Mouse (Mus musculus) heart, embryonic 14.5 days (tissue): ENCODE data around the gene Med15. TPM values are rescaled to one million over a fixed set of nuclear protein-coding genes. Genes with fewer than 3 reads are reported as not detected.
"Not testable (repeated sequence)": the region's sequence is repeated elsewhere in the genome, so short reads cannot be mapped to it uniquely, and the experiment has no call there.

Experiments used
- ATAC-seq: fragments of 200-750 bp; cut with Nextera tagmentation; 2 replicates; pipeline ENCODE4 v1.8.0; 2017; ENCODE audit warnings: low read depth, moderate TSS enrichment; ENCODE audit not compliant: insufficient number of reproducible peaks, insufficient read depth, low FRiP score
- H3K27ac ChIP-seq, 2 experiments: fragments of 200-500 bp in 1 of 2; fragments of 300-500 bp in 1 of 2; sonication (generic) in 1 of 2; replicated peaks in 1 of 2; 2 replicates each; pipeline ENCODE4 v1.5.1; 2012 to 2014; ENCODE audit warnings: low read depth in 2 of 2, low read length in 2 of 2, control low read depth in 1 of 2, mild to moderate bottlenecking in 1 of 2, mixed read lengths in 1 of 2; ENCODE audit not compliant: control insufficient read depth in 1 of 2, insufficient read depth in 1 of 2
- H3K27me3 ChIP-seq: fragments of 300-500 bp; sonication (generic); 2 replicates; pipeline ENCODE4 v1.6.1; 2014; ENCODE audit warnings: mild to moderate bottlenecking, low read length, control low read depth; ENCODE audit not compliant: control insufficient read depth, insufficient read depth
- H3K36me3 ChIP-seq: fragments of 300-500 bp; sonication (generic); 2 replicates; pipeline ENCODE4 v1.6.1; 2014; ENCODE audit warnings: mild to moderate bottlenecking, control low read depth, low read length, mixed read lengths; ENCODE audit not compliant: control insufficient read depth, insufficient read depth
- H3K4me1 ChIP-seq, 2 experiments: fragments of 200-500 bp in 1 of 2; fragments of 300-500 bp in 1 of 2; sonication (generic) in 1 of 2; 2 replicates each; pipeline ENCODE4 v1.6.1; 2012 to 2014; ENCODE audit warnings: low read length in 2 of 2, control low read depth in 1 of 2, mixed read lengths in 1 of 2; ENCODE audit not compliant: control insufficient read depth in 2 of 2, insufficient read depth in 2 of 2
- H3K4me2 ChIP-seq: fragments of 300-500 bp; sonication (generic); 2 replicates; pipeline ENCODE4 v1.6.1; 2014; ENCODE audit warnings: mild to moderate bottlenecking, low read length
- H3K4me3 ChIP-seq, 2 experiments: fragments of 200-500 bp in 1 of 2; fragments of 300-500 bp in 1 of 2; sonication (generic) in 1 of 2; 2 replicates each; pipeline ENCODE4 v1.5.1; 2012 to 2014; ENCODE audit warnings: low read length in 2 of 2, mild to moderate bottlenecking in 2 of 2, control low read depth in 1 of 2, low read depth in 1 of 2, moderate library complexity in 1 of 2; ENCODE audit not compliant: control insufficient read depth in 1 of 2, insufficient read depth in 1 of 2
- H3K9ac ChIP-seq: fragments of 300-500 bp; sonication (generic); 2 replicates; pipeline ENCODE4 v1.6.1; 2014; ENCODE audit warnings: mild to moderate bottlenecking, low read length
- H3K9me3 ChIP-seq: fragments of 300-500 bp; sonication (generic); 2 replicates; pipeline ENCODE4 v1.6.1; 2016; ENCODE audit warnings: low read length, control low read depth; ENCODE audit not compliant: control insufficient read depth
- WGBS: fragments of 180-500 bp; shearing (Covaris S2); extraction: QIAGEN DNeasy Blood & Tissue Kit; methylation state at CpG from one replicate; pipeline ENCODE4 v1.1.7; 2014; 5-methylcytosine and 5-hydroxymethylcytosine counted together
- polyA plus RNA-seq: library from polyadenylated mRNA; unstranded; fragments of >200 nt; fragmentation: Nextera tagmentation; extraction: Ambion mirVana; gene quantifications from 2 replicates; pipeline ENCODE4 v1.2.1, GENCODE M21; 2014

Gene Med15
- polyA plus RNA-seq, 1 experiment from 2014 or later, result 31.6 TPM

DNA sequence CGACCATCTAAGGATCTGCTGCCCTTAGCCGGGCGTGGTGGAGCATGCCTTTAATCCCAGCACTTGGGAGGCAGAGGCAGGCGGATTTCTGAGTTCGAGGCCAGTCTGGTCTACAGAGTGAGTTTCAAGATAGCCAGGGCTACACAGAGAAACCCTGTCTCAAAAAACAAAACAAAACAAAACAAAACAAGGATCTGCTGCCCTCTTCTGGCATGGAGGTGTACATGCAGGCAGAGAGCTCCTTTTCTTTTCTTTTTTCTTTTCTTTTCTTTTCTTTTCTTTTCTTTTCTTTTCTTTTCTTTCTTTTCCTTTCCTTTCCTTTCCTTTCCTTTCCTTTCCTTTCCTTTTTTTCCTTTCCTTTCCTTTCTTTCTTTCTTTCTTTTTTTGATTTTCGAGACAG, 118.0 kb downstream of the Med15 start:
- not testable (repeated sequence) for H3K9me3 ChIP-seq, H3K4me3 ChIP-seq, H3K9ac ChIP-seq, H3K36me3 ChIP-seq, H3K27ac ChIP-seq, H3K4me1 ChIP-seq, H3K27me3 ChIP-seq, ATAC-seq, H3K4me2 ChIP-seq
- WGBS, result 86% methylated on average over 6 of the region's 6 CpGs

DNA sequence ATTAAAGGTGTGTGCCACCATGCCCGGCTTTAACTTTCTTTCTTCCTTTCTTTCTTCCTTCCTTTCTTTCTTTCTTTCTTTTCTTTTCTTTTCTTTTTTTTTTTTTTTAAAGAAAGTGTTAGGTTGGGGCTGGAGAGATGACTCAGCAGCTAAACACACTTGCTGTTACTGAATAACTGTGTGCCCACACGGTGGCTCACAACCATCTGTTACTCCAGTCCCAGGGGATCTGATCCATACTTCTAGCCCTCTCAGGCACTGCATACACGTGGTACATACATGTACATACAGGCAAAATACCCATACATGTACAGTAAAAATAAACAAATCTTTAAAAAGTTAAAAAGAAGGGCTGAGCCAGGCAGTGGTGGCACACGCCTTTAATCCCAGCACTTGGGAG, 121.3 kb downstream of the Med15 start:
- Histone ChIP-seq H3K36me3 (no peaks in the 10 kb centered on the region), H3K9ac (no peak overlapping the region), H3K4me2 (no peak overlapping the region), H3K4me3 (no peak overlapping the region), H3K4me1 (no peaks in the 10 kb centered on the region), H3K27me3 (no peaks in the 10 kb centered on the region), H3K9me3 (no peaks in the 10 kb centered on the region), H3K27ac (no peak overlapping the region)
- ATAC-seq, result no peak
- WGBS, result 62% methylated on average over 4 of the region's 4 CpGs

DNA sequence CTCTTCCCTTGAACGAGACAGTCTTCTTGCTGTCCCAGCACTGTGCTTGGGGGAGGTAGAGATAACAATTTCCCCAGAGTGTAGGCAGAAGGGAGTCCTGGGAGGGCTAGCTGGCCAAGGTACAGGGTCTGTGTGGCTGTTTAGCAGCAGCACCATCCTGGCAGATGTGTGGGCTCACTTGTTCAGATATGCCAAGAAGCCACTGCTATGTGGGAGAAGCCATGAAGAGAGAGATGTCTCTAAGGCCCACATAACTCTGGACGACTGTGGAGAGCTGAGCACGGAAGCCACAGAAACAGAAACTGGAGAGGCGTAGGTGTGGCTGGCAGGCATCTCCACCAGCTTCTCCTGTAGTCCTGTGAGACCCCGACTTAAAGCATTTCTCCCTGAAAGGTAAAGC, 127.0 kb downstream of the Med15 start:
- 57% methylated on average over 5 of the region's 5 CpGs for WGBS
- no peak overlapping the region for H3K27ac ChIP-seq
- no peak overlapping the region for H3K4me3 ChIP-seq
- H3K9ac ChIP-seq, result no peak overlapping the region
- H3K27me3 ChIP-seq, result no peaks in the 10 kb centered on the region
- no peaks in the 10 kb centered on the region for H3K9me3 ChIP-seq
- no peak overlapping the region for H3K4me2 ChIP-seq
- no peaks in the 10 kb centered on the region for H3K4me1 ChIP-seq
- no peaks in the 10 kb centered on the region for H3K36me3 ChIP-seq
- ATAC-seq, result no peak

DNA sequence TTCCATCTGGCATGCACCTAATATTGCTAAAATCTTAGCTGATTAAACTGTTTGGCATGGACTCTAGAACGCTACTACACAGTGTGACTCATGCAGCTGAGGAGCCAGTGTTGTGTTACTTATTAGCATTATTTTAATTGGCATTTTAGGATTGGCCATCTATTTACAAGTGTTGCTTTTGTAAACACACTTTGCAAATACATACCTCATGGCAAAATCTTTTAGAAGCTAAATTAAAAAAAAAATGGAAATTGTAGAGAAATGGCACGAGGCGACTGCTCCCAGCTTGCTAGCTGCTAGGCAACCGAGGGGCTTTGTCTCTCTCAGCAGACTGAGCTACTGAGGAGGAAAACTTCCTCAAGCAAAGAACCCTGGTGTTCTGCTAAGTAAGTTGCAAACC, 127.8 kb downstream of the Med15 start:
- no peak overlapping the region for H3K27ac ChIP-seq
- H3K27me3 ChIP-seq, result no peaks in the 10 kb centered on the region
- no peak overlapping the region for H3K4me2 ChIP-seq
- no peaks in the 10 kb centered on the region for H3K36me3 ChIP-seq
- H3K4me1 ChIP-seq, result no peaks in the 10 kb centered on the region
- no peaks in the 10 kb centered on the region for H3K9me3 ChIP-seq
- ATAC-seq, result no peak
- no peak overlapping the region for H3K4me3 ChIP-seq
- 62% methylated on average over 4 of the region's 4 CpGs for WGBS
- H3K9ac ChIP-seq, result no peak overlapping the region

Other genes with a start within 250 kb of the Med15 start
- 0.89 and 1.6 TPM in 2 replicates for gene Aifm3, start 243.3 kb downstream of the Med15 start, polyA plus RNA-seq
- gene Lztr1, start 224.2 kb downstream of the Med15 start, polyA plus RNA-seq, result 47.8 and 48.6 TPM in 2 replicates
- 26.2 and 27.1 TPM in 2 replicates for gene Thap7, start 201.8 kb downstream of the Med15 start, polyA plus RNA-seq
- gene Lrrc74b, start 171.6 kb downstream of the Med15 start, polyA plus RNA-seq, result 0.20 and 0.22 TPM in 2 replicates
- 0.65 and 0.67 TPM in 2 replicates for gene P2rx6, start 171.0 kb downstream of the Med15 start, polyA plus RNA-seq
- gene Slc7a4, start 149.7 kb downstream of the Med15 start, polyA plus RNA-seq, result 10.9 and 12.8 TPM in 2 replicates
- 22.7 and 23.7 TPM in 2 replicates for gene Smpd4, start 113.5 kb downstream of the Med15 start, polyA plus RNA-seq
- 2.9 and 4.5 TPM in 2 replicates for gene Ccdc74a, start 86.4 kb downstream of the Med15 start, polyA plus RNA-seq
- 42.0 and 43.6 TPM in 2 replicates for gene Klhl22, start 26.7 kb upstream of the Med15 start, polyA plus RNA-seq
- 7.9 and 11.1 TPM in 2 replicates for gene Scarf2, start 64.4 kb upstream of the Med15 start, polyA plus RNA-seq
- gene B830017H08Rik, start 100.2 kb upstream of the Med15 start, polyA plus RNA-seq, result not detected in 2 replicates
- gene Car15, start 105.5 kb upstream of the Med15 start, polyA plus RNA-seq, result 1.0 and 1.3 TPM in 2 replicates
- 0.39 TPM in 1 of 2 replicates, not detected in the other for gene Gm20518, start 158.8 kb upstream of the Med15 start, polyA plus RNA-seq
- gene Tssk1, start 161.3 kb upstream of the Med15 start, polyA plus RNA-seq, result not detected in 2 replicates
- 45.1 and 49.7 TPM in 2 replicates for gene Dgcr2, start 165.7 kb upstream of the Med15 start, polyA plus RNA-seq
- gene Tssk2, start 165.7 kb upstream of the Med15 start, polyA plus RNA-seq, result not detected in 2 replicates
- 25.0 and 27.4 TPM in 2 replicates for gene Ess2, start 178.5 kb upstream of the Med15 start, polyA plus RNA-seq
- not detected in 2 replicates for gene Gsc2, start 182.2 kb upstream of the Med15 start, polyA plus RNA-seq
- 25.4 and 25.5 TPM in 2 replicates for gene Slc25a1, start 195.3 kb upstream of the Med15 start, polyA plus RNA-seq
- gene Vpreb2, start 247.5 kb upstream of the Med15 start, polyA plus RNA-seq, result not detected in 2 replicates